Mouse (Mus musculus) CH12.LX (cell line): Measurements from ENCODE around the gene Jkamp. TPM values are rescaled to one million over a fixed set of nuclear protein-coding genes. Genes with fewer than 3 reads are reported as not detected.

Experiments
- DNase-seq: peaks from one replicate; pipeline ENCODE4 v3.0.0-alpha.2; 2013; ENCODE audit errors: extremely low read depth
- H3K27ac ChIP-seq: 2 replicates; pipeline ENCODE4 v1.5.1; 2012; ENCODE audit warnings: low read depth, mild to moderate bottlenecking, control low read depth, moderate library complexity; ENCODE audit not compliant: insufficient read depth
- H3K27me3 ChIP-seq: replicated peaks from 2 replicates; pipeline ENCODE3; 2012; ENCODE audit warnings: inconsistent platforms
- H3K36me3 ChIP-seq, 2 experiments: replicated peaks in 1 of 2; 2 replicates each; pipeline versions ENCODE3 to v1.6.1; 2012; ENCODE audit warnings: inconsistent platforms in 1 of 2, low read length in 1 of 2, mild to moderate bottlenecking in 1 of 2, mixed read lengths in 1 of 2, moderate library complexity in 1 of 2; ENCODE audit not compliant: control insufficient read depth in 1 of 2, insufficient read depth in 1 of 2
- H3K4me1 ChIP-seq, 2 experiments: 2 replicates each; pipeline ENCODE4 v1.6.1; 2012; ENCODE audit warnings: inconsistent platforms in 1 of 2, moderate library complexity in 1 of 2; ENCODE audit not compliant: insufficient read depth in 2 of 2, control insufficient read depth in 1 of 2
- H3K4me2 ChIP-seq: 2 replicates; pipeline ENCODE4 v1.6.1; 2012; ENCODE audit warnings: low read depth, mild to moderate bottlenecking, control low read depth; ENCODE audit not compliant: poor library complexity, insufficient read depth, severe bottlenecking
- H3K4me3 ChIP-seq, 3 experiments: fragments of 150-350 bp in 1 of 3; sonication (generic) in 1 of 3; replicated peaks in 1 of 3; 2 replicates each; pipeline versions ENCODE3 to v1.5.1; 2011 to 2012; ENCODE audit warnings: low read depth in 2 of 3, low read length in 2 of 3, mild to moderate bottlenecking in 2 of 3, moderate library complexity in 2 of 3, control low read depth in 1 of 3, improper control_type of control experiment in 1 of 3, inconsistent platforms in 1 of 3, mixed read lengths in 1 of 3; ENCODE audit not compliant: poor library complexity in 1 of 3
- H3K79me2 ChIP-seq: replicated peaks from 2 replicates; pipeline ENCODE4 v1.6.1; 2012; ENCODE audit warnings: mild to moderate bottlenecking, moderate library complexity; ENCODE audit not compliant: control insufficient read depth, poor library complexity, insufficient read depth, severe bottlenecking; ENCODE audit errors: extremely low read depth
- H3K9ac ChIP-seq: 2 replicates; pipeline ENCODE4 v1.6.1; 2012; ENCODE audit warnings: low read depth, mild to moderate bottlenecking, control low read depth, moderate library complexity; ENCODE audit not compliant: insufficient read depth
- H3K9me3 ChIP-seq: replicated peaks from 2 replicates; pipeline ENCODE3; 2012; ENCODE audit warnings: low read length, inconsistent platforms, mixed read lengths
- CHD1 ChIP-seq: IDR thresholded peaks from 2 replicates; pipeline ENCODE4 v1.6.1; 2012; ENCODE audit warnings: low read depth, low read length, improper control_type of control experiment, inconsistent platforms
- E2F4 ChIP-seq: IDR thresholded peaks from 2 replicates; pipeline ENCODE4 v1.6.1; 2011; ENCODE audit warnings: low read depth, low read length, improper control_type of control experiment; ENCODE audit not compliant: insufficient replicate concordance
- EP300 ChIP-seq: IDR thresholded peaks from 2 replicates; pipeline ENCODE4 v1.6.1; 2011; ENCODE audit warnings: low read length, improper control_type of control experiment
- ETS1 ChIP-seq: conservative IDR thresholded peaks from 2 replicates; pipeline ENCODE4 v1.6.1; 2012; ENCODE audit warnings: low read depth, mild to moderate bottlenecking, inconsistent platforms, low read length, improper control_type of control experiment, moderate library complexity
- GABPA ChIP-seq: IDR thresholded peaks from 2 replicates; pipeline ENCODE4 v1.6.1; 2012; ENCODE audit warnings: low read depth, low read length, improper control_type of control experiment, inconsistent platforms; ENCODE audit not compliant: insufficient replicate concordance
- HCFC1 ChIP-seq: IDR thresholded peaks from 2 replicates; pipeline ENCODE4 v1.6.1; 2012; ENCODE audit warnings: low read depth, mild to moderate bottlenecking, inconsistent platforms, low read length, improper control_type of control experiment
- JUN ChIP-seq: IDR thresholded peaks from 2 replicates; pipeline ENCODE4 v1.6.1; 2011; ENCODE audit warnings: low read depth, mild to moderate bottlenecking, low read length, improper control_type of control experiment, moderate library complexity; ENCODE audit not compliant: insufficient read depth
- JUND ChIP-seq: conservative IDR thresholded peaks from 2 replicates; pipeline ENCODE4 v1.6.1; 2011; ENCODE audit warnings: low read depth, low read length, improper control_type of control experiment
- MAFK ChIP-seq: IDR thresholded peaks from 2 replicates; pipeline ENCODE4 v1.6.1; 2011; ENCODE audit warnings: low read length, improper control_type of control experiment; ENCODE audit not compliant: insufficient replicate concordance
- MAZ ChIP-seq: IDR thresholded peaks from 2 replicates; pipeline ENCODE4 v1.6.1; 2012; ENCODE audit warnings: low read depth, mild to moderate bottlenecking, inconsistent platforms, low read length, improper control_type of control experiment, moderate library complexity
- MEF2A ChIP-seq: IDR thresholded peaks from 2 replicates; pipeline ENCODE4 v1.6.1; 2014; ENCODE audit warnings: low read depth, mild to moderate bottlenecking, inconsistent platforms, low read length, improper control_type of control experiment, borderline replicate concordance
- MYC ChIP-seq: IDR thresholded peaks from 2 replicates; pipeline ENCODE4 v1.6.1; 2011; ENCODE audit warnings: low read depth, mild to moderate bottlenecking, improper control_type of control experiment, low read length
- NELFE ChIP-seq: IDR thresholded peaks from 2 replicates; pipeline ENCODE4 v1.6.1; 2011; ENCODE audit warnings: low read depth, low read length, improper control_type of control experiment
- NRF1 ChIP-seq: IDR thresholded peaks from 2 replicates; pipeline ENCODE4 v1.6.1; 2014; ENCODE audit warnings: low read depth, mild to moderate bottlenecking, inconsistent platforms, low read length, improper control_type of control experiment, moderate library complexity
- PAX5 ChIP-seq: IDR thresholded peaks from 2 replicates; pipeline ENCODE4 v1.6.1; 2012; ENCODE audit warnings: low read length, inconsistent platforms, mixed read lengths
- POLR2AphosphoS2 ChIP-seq: IDR thresholded peaks from 2 replicates; pipeline ENCODE4 v1.6.1; 2011; ENCODE audit warnings: low read depth, low read length, improper control_type of control experiment
- RCOR1 ChIP-seq: conservative IDR thresholded peaks from 2 replicates; pipeline ENCODE4 v1.6.1; 2012; ENCODE audit warnings: low read depth, mild to moderate bottlenecking, inconsistent platforms, low read length, improper control_type of control experiment
- SMC3 ChIP-seq: IDR thresholded peaks from 2 replicates; pipeline ENCODE4 v1.6.1; 2011; ENCODE audit warnings: low read depth, low read length, improper control_type of control experiment
- TBP ChIP-seq: conservative IDR thresholded peaks from 2 replicates; pipeline ENCODE4 v1.6.1; 2011; ENCODE audit warnings: low read depth, low read length, improper control_type of control experiment
- TCF12 ChIP-seq: IDR thresholded peaks from 2 replicates; pipeline ENCODE4 v1.6.1; 2014; ENCODE audit warnings: low read depth, mild to moderate bottlenecking, inconsistent platforms, low read length, improper control_type of control experiment
- UBTF ChIP-seq: IDR thresholded peaks from 2 replicates; pipeline ENCODE4 v1.6.1; 2012; ENCODE audit warnings: low read depth, mild to moderate bottlenecking, inconsistent platforms, low read length, improper control_type of control experiment, moderate library complexity
- USF1 ChIP-seq: IDR thresholded peaks from 2 replicates; pipeline ENCODE4 v1.6.1; 2014; ENCODE audit warnings: low read depth, mild to moderate bottlenecking, inconsistent platforms, low read length, improper control_type of control experiment
- USF2 ChIP-seq: conservative IDR thresholded peaks from 2 replicates; pipeline ENCODE4 v1.6.1; 2011; ENCODE audit warnings: low read depth, low read length, improper control_type of control experiment
- ZC3H11A ChIP-seq: IDR thresholded peaks from 2 replicates; pipeline ENCODE4 v1.6.1; 2012; ENCODE audit warnings: low read depth, mild to moderate bottlenecking, inconsistent platforms, low read length, improper control_type of control experiment
- ZMIZ1 ChIP-seq: IDR thresholded peaks from 2 replicates; pipeline ENCODE4 v1.6.1; 2012; ENCODE audit warnings: low read depth, mild to moderate bottlenecking, inconsistent platforms, low read length, improper control_type of control experiment
- ZNF384 ChIP-seq: IDR thresholded peaks from 2 replicates; pipeline ENCODE4 v1.6.1; 2012; ENCODE audit warnings: low read depth, low read length, improper control_type of control experiment, inconsistent platforms
- dilution Hi-C: fragments of 300-500 bp; cut with MboI; formaldehyde crosslinking; loops from 2 replicates; pipeline ENCODE4 v1.14.3; 2020; ENCODE audit warnings: low sequenced_read_pairs; ENCODE audit not compliant: extremely low pct_unique_long_range_greater_than_20kb, extremely low pct_ligation_motif_present
- in situ Hi-C: fragments of 300-500 bp; cut with MboI; formaldehyde crosslinking; loops from 3 replicates; pipeline ENCODE4 v1.14.3; 2019; ENCODE audit warnings: low sequenced_read_pairs, low pct_ligation_motif_present, low pct_unique_long_range_greater_than_20kb, mixed read lengths
- polyA plus RNA-seq: library from polyadenylated mRNA; unstranded; fragments of >175 nt; gene quantifications from 2 replicates; pipeline ENCODE4 v1.2.1, GENCODE M21; 2012; ENCODE audit warnings: low read depth; ENCODE audit not compliant: insufficient read length
- total RNA-seq, 2 experiments: library from RNA; depleted of rRNA; stranded (reverse); fragments of 300-350 nt in 1 of 2; fragments of >200 nt in 1 of 2; gene quantifications; 2 replicates each; pipeline ENCODE4 v1.2.3; 2012 to 2014

Jkamp gene
- total and polyA plus RNA-seq, 3 experiments: 20.0 to 35.0 (median 27.5) TPM

GRCm38 (mm10) chr12:72086166-72086825 lies 907 bp downstream of the Jkamp start:
- H3K36me3 ChIP-seq: peaks cover 5 to 11% of the 10 kb centered on the region in 2 experiments
- H3K79me2 ChIP-seq: no peaks in the 10 kb centered on the region
- dilution Hi-C loops: no loop called here
- H3K4me1 ChIP-seq: peaks cover 4 to 21% of the 10 kb centered on the region in 2 experiments; a peak in 3 of 4 replicates
- no peak for DNase-seq
- in situ Hi-C loops: no loop called here
- H3K4me2 ChIP-seq: peak overlapping the region; percentile 97
- no peak overlapping the region for H3K27ac ChIP-seq
- H3K9ac ChIP-seq: peak overlapping the region; percentile 82
- no peaks in the 10 kb centered on the region for H3K27me3 ChIP-seq
- no peaks in the 10 kb centered on the region for H3K9me3 ChIP-seq
- TF ChIP-seq ZC3H11A (no peak), RCOR1 (no peak), E2F4 (no peak), JUND (no peak), NELFE (no peak), POLR2AphosphoS2 (no peak), TBP (0 out of 2 replicates have a peak, but pooled peaks have one; percentile 43), MAFK (no peak), CHD1 (no peak), TCF12 (0 out of 2 replicates have a peak, but pooled peaks have one; percentile 10), GABPA (no peak), MYC (no peak), JUN (no peak), UBTF (no peak), ZNF384 (no peak)
- peak overlapping the region; percentile 81 to 97 (median 84) for H3K4me3 ChIP-seq

GRCm38 (mm10) chr12:72089802-72090201 lies 4.4 kb downstream of the Jkamp start:
- peaks cover 35 to 44% of the 10 kb centered on the region in 2 experiments for H3K36me3 ChIP-seq
- dilution Hi-C loops (no loop called here), in situ Hi-C loops (loop anchor here (10.0 kb wide), 1 partner anchor 195 kb away; no protein-coding TSS in a partner anchor)
- H3K4me3 ChIP-seq: no peak overlapping the region
- H3K27me3 ChIP-seq: no peaks in the 10 kb centered on the region
- H3K4me1 ChIP-seq: peaks cover 3 to 17% of the 10 kb centered on the region in 2 experiments; a peak in 3 of 4 replicates
- H3K27ac ChIP-seq: no peak overlapping the region
- no peak overlapping the region for H3K4me2 ChIP-seq
- no peak overlapping the region for H3K9ac ChIP-seq
- TF ChIP-seq NELFE: no peak
- no peak for TF ChIP-seq USF1
- no peak for TF ChIP-seq NRF1
- no peak for TF ChIP-seq PAX5
- no peak for TF ChIP-seq MYC
- TF ChIP-seq TBP: no peak
- TF ChIP-seq EP300: no peak
- TF ChIP-seq ZMIZ1: no peak
- TF ChIP-seq MAZ: no peak
- no peak for TF ChIP-seq USF2
- TF ChIP-seq SMC3: no peak
- TF ChIP-seq ETS1: no peak
- no peak for TF ChIP-seq JUN
- no peak for TF ChIP-seq E2F4
- no peak for TF ChIP-seq POLR2AphosphoS2
- no peak for TF ChIP-seq MEF2A
- no peak for TF ChIP-seq HCFC1
- H3K79me2 ChIP-seq: no peaks in the 10 kb centered on the region
- H3K9me3 ChIP-seq: no peaks in the 10 kb centered on the region
- DNase-seq: no peak
